Mouse (Mus musculus): ENCODE results near the gene Mtmr2.
"Not testable (repeated sequence)": the region's sequence is repeated elsewhere in the genome, so short reads cannot be mapped to it uniquely, and the experiment has no call there.

Mtmr2 gene

GRCm38 (mm10) chr9:13748404-13748797 lies at the start of gene Mtmr2:
Mtmr2 (plus strand) TSS chr9:13748410.
- DNase-seq (ENCODE audit: low spot score), result no peak

DNA sequence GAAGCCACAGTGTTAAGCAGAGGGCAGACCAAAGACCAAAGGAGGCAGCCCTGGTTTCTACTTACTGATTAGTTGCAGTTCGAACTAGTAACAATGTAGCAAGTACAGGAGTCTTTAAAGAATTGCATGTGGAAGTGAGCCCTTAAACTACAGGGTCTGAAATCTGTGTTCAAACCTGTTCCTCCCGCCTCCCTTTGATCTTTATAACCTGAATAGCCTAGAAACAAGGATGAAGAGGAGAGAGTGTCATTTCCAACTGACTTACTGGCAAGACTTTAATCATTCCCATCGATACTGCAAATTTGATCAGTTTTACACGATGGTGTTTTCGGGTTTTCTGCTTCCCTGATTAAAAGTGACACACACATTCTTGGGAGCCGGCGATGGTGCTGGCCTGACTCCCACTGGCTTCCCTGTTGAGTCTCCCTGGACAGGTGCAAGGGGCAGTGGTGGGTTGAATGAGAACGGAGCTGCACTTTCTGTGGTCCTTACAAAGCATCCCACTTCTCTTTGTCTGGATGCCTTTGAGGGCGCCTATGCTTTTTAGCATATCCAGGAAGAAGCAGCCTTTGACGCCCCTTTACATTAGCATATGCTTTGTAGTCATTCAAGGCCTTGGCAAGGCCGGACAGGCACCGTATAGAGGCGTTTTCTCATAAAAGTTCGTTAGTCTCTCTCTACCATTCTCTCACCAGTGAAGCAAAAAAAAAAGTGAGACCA lies 49.0 kb upstream of the Mtmr2 start:
- DNase-seq (ENCODE audit: low spot score), result peak; percentile 54

- DNase-seq (ENCODE audit: low spot score), result no peak
These were observed 48.5 kb upstream of the Mtmr2 start for GRCm38 (mm10) chr9:13699781-13700116.

DNA sequence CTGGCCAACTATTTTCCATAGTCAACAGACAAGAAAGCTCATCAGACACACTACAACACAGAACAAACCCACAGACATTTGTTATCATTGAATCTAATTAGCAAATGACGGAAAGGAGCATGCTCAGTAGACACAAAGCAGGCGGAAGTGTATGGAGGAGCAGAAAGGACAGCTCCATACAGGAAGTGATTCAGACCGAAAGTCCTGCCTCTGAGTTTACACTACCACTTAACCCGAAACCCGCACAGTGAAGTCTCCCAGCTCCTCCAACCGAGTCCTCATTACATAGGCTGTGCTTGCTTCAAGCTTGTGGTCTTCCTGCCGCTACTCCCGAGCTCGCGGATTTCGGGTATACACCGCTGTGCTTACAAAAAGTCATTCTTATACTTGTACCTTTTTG lies 46.4 kb upstream of the Mtmr2 start:
- DNase-seq (ENCODE audit: low spot score), result no peak

DNA sequence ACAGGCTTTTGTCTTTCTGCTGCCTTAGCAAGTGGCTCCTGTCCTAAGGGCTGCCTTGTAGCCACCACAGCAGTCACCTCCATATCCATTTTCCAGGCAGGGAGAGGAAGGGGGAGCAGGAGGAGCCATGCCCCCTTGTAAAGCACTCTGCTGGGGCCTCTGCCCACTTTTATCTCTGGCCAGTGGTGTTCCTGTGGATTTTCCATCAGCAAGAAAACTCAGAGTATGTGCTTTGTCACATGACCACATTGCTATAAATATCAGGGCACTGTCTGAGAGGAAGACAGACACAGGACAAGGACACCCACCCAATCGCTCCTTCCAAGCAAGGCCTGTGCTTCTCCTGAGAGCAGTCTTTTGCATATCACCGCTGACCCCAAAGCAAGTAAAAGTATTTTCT lies 45.1 kb upstream of the Mtmr2 start:
- no peak for DNase-seq (ENCODE audit: low spot score)

DNA sequence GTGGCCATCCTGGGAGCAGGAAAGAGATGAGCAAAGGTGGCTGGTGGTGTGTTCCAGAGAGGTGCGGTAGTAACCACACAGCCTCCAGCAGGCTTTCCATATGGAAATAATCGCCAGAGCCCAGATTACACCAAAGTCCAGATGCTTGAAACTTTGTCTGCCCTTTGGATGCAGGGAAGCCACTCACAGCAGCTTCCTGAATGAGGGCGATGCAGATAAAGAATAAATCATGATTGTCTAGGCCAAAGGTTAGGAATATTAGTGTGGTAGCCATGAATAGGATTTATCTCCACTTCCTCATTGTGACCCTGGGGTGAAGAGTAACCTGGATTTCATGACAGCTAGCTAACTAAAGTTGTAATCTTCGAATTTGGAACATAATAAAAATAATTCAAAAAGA lies 43.3 kb upstream of the Mtmr2 start:
- DNase-seq (ENCODE audit: low spot score), result no peak

DNA sequence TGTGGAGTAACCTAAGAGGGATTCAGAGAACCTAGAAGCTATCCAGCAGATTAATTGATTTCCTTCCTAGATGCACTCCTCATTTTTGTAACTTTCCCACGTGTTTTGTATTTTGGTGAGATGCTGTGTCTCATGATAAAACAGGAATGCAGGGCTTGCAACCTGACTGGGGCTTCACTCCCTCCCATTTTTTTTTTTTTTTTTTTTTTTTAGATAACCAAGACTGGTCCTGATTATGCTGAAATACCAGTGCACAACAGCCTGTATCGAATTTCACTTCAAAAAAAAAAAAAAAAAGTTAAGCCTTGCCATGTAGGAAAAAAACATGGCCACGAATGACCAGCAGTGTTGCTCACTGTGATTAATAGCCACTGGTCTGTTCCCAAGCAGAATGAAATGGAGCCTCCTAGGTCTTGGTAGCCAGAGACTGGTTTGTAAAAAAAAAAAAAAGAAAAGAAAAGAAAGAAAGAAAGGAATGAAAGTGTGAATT lies 41.1 kb upstream of the Mtmr2 start:
- DNase-seq (ENCODE audit: low spot score), result no peak

DNA sequence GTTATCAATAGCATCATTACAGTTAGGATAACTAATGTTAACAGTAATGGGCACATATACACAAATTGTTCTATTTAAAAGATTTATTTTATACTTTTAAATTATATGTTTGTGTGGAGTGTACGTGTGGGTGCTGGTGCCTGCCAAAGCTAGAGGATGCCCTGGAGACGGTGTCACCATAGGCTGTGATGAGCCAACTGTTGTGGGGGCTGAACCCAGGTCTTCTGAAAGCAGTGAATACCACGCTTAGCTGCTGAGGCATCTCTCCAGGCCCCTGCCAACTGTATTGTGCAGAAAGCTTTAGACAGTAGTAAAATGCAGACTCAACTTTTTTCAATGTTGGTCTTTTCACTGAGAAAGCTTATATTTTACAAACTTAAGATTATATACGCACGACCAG lies 38.8 kb upstream of the Mtmr2 start:
- DNase-seq (ENCODE audit: low spot score), result no peak

GRCm38 (mm10) chr9:13715891-13716290 lies 32.3 kb upstream of the Mtmr2 start:
- not testable (repeated sequence) for DNase-seq (ENCODE audit: low spot score)

- DNase-seq (ENCODE audit: low spot score), result peak; percentile 86
These were observed 31.7 kb upstream of the Mtmr2 start for GRCm38 (mm10) chr9:13716316-13717099.

DNA sequence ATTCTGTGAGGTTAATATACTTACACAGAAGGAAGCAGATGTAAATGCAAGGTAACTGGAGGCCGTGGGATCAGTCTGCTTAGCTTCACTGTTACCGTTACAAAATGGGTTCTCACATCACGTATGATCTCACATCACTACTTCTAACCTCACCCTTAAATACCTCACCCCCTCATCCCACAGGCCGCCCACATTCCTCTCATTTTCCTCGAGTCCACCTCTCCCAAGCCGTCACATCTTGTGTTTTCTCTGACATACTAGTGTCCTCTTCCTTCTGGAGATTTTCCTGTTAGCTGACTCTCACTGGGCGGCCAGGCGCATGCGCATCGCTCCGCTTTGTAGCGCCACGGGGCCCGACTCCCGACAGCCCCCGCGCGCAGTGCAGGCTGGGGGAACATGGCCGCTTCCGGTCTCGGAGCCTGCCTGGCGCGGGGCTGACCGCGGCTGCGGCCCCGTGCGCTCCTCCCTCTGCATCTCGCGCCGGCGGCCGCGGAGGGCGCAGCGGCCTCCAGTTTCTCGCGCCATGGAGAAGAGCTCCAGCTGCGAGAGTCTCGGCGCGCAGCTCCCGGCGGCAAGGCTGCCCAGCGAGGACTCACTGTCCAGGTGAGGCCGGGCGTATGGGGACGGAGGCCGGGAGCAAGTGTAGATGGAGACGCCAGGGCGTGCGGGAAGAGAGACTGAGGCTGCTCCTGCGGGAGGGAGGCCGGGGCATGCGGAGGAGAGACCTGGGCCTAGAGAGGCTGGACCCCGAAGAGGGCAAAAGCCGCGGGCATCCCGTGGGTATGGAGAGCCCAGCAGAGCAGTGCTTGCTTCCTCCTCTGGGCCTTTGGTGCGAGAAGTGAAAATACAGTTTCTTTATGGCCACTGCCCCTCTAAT lies 826 bp downstream of the Mtmr2 start:
- peak; percentile 98 for DNase-seq (ENCODE audit: low spot score)

- peak; percentile 26 for DNase-seq (ENCODE audit: low spot score)
These were observed 1.4 kb downstream of the Mtmr2 start for GRCm38 (mm10) chr9:13749675-13749998.

GRCm38 (mm10) chr9:13752543-13752942 lies 4.3 kb downstream of the Mtmr2 start:
- no peak for DNase-seq (ENCODE audit: low spot score)

DNA sequence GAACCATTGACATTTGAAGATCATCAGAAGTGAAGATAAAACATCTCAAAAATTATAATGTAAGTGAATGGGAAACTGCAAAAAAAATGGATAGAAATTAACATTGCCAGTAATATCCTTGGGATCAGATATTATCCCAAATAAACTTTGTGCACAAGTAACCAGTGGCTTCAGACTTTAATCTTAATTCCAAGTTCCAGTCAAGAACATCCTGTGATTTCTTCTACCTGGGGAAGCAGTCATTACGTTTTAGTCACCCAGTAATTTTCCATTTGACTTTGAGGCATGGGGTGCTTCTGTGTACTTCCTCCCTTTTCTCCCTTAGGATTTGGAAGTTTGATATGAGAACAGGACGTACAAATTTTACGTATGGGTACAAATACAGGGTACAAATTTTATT lies 12.2 kb downstream of the Mtmr2 start:
- no peak for DNase-seq (ENCODE audit: low spot score)

GRCm38 (mm10) chr9:13765624-13766023 lies 17.4 kb downstream of the Mtmr2 start:
- no peak for DNase-seq (ENCODE audit: low spot score)

DNA sequence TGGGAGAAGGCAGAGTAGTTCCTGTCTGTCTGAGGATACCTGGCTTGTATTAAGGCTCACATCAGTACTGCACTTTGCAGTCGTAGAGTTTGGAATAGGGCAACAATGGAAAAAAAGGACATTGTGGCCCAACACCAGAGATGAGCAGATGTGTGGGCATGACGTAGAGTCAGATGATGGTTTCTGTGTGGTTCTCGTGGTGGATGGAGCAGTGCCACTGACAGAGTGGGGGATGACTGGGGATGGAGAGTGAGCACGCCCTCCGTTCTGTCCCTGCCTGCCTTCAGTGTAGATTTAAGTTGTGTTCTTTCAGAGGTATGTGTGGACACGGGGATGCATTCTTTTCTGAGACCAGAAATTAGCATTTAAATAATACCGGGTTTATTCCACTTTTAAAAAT lies 18.4 kb downstream of the Mtmr2 start:
- DNase-seq (ENCODE audit: low spot score), result no peak

- DNase-seq (ENCODE audit: low spot score), result no peak
These were observed 26.5 kb downstream of the Mtmr2 start for GRCm38 (mm10) chr9:13774732-13775131.

GRCm38 (mm10) chr9:13781985-13782384 lies 33.8 kb downstream of the Mtmr2 start:
- DNase-seq (ENCODE audit: low spot score), result no peak

DNA sequence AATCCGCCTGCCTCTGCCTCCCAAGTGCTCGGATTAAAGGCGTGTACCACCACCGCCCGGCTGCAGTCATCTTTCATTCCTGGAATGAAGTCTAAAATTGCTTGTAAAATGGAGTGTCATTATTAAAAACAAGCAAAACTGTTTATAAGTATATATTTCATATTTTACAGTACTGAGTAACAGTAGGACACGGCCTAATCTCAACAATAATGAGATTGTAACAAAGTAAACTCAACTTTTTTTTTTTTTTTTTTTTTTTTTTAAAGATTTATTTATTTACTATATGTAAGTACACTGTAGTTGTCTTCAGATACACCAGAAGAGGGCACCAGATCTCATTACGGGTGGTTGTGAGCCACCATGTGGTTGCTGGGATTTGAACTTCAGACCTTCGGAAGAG lies 42.7 kb downstream of the Mtmr2 start:
- not testable (repeated sequence) for DNase-seq (ENCODE audit: low spot score)

GRCm38 (mm10) chr9:13794302-13794701 lies 46.1 kb downstream of the Mtmr2 start:
- no peak for DNase-seq (ENCODE audit: low spot score)

- DNase-seq (ENCODE audit: low spot score), result no peak
These were observed 46.5 kb downstream of the Mtmr2 start for GRCm38 (mm10) chr9:13794756-13795155.

GRCm38 (mm10) chr9:13804480-13804879 lies 56.3 kb downstream of the Mtmr2 start:
- no peak for DNase-seq (ENCODE audit: low spot score)

GRCm38 (mm10) chr9:13806854-13807253 lies 58.6 kb downstream of the Mtmr2 start:
- DNase-seq (ENCODE audit: low spot score), result no peak

Measured in embryo, embryonic 10 days (tissue).